Mouse (Mus musculus) urinary bladder, adult 2 months (tissue): ENCODE results near the gene Taf11. TPM values are rescaled to one million over a fixed set of nuclear protein-coding genes. Genes with fewer than 3 reads are reported as not detected.

ENCODE experiments used
- polyA plus RNA-seq: library from polyadenylated mRNA; depleted of rRNA; stranded (reverse); fragments of >200 nt; gene quantifications from 2 replicates; pipeline ENCODE4 v1.2.3, GENCODE M21; 2012; rRNA removed

Gene Taf11
- polyA plus RNA-seq, 1 experiment = 32.9 TPM

Other genes starting within 250 kb of the Taf11 start
- gene Spdef, start 180.9 kb downstream of the Taf11 start, polyA plus RNA-seq = 0.17 and 0.21 TPM in 2 replicates
- gene D17Wsu92e, start 89.2 kb downstream of the Taf11 start, polyA plus RNA-seq = 62.7 and 79.1 TPM in 2 replicates
- gene Snrpc, start 71.7 kb downstream of the Taf11 start, polyA plus RNA-seq = 74.7 and 77.3 TPM in 2 replicates
- 5.2 and 6.0 TPM in 2 replicates for gene Uhrf1bp1, start 53.4 kb downstream of the Taf11 start, polyA plus RNA-seq
- gene Anks1, start 538 bp downstream of the Taf11 start, polyA plus RNA-seq = 45.2 and 52.6 TPM in 2 replicates
- 0.19 and 0.43 TPM in 2 replicates for gene Tcp11, start 170.8 kb upstream of the Taf11 start, polyA plus RNA-seq
- gene Scube3, start 232.3 kb upstream of the Taf11 start, polyA plus RNA-seq = 1.6 and 1.8 TPM in 2 replicates